In genomic region chr11:83754227-83754626, GRCm38 (mm10) we compare ENCODE assay signal across 7 mouse cellular contexts. TPM values are rescaled to one million over a fixed set of nuclear protein-coding genes. Genes with fewer than 3 reads are reported as not detected.
DNase-seq lines count a peak whose midpoint lies in the region; ATAC-seq and TF ChIP-seq lines count a peak whose summit lies in the region.

No protein-coding gene starts in this region.

- peak overlapping the region; percentile 75 for H3K9ac ChIP-seq in lung, embryonic 16.5 days (ENCODE audit: low read length)
- peak overlapping the region; percentile 79 for H3K9ac ChIP-seq in forebrain, embryonic 11.5 days (ENCODE audit: low read length)
- H3K9ac ChIP-seq in limb, embryonic 12.5 days (replicated peaks), result peak overlapping the region; percentile 84

- peak overlapping the region; percentile 86 for H3K4me3 ChIP-seq in lung, embryonic 16.5 days (ENCODE audit: low read length)
- H3K4me3 ChIP-seq in forebrain, embryonic 11.5 days (ENCODE audit: low read depth, low read length), result peak overlapping the region; percentile 72
- H3K4me3 ChIP-seq in limb, embryonic 12.5 days (replicated peaks), result peak overlapping the region; percentile 83
- peak overlapping the region; percentile 94 for H3K4me3 ChIP-seq in small intestine, adult 2 months (ENCODE audit: low read depth, low read length)

- 5% methylated on average over 8 of the region's 8 CpGs for WGBS in lung, embryonic 16.5 days
- 6% methylated on average over 8 of the region's 8 CpGs for WGBS in forebrain, embryonic 11.5 days
- 9% methylated on average over 8 of the region's 8 CpGs for WGBS in limb, embryonic 12.5 days
- 4% methylated on average over 8 of the region's 8 CpGs for WGBS in small intestine, adult 2 months

- no peak for DNase-seq in lung, postnatal 36 days
- no peak for DNase-seq in forebrain, embryonic 11.5 days (ENCODE audit: low spot score)
- no peak for DNase-seq in retina, embryonic 14.5 days (ENCODE audit: low spot score)
- no peak for DNase-seq in spleen, postnatal 14 days (ENCODE audit: low spot score in 2 of 2)

- no peak for TF ChIP-seq CTCF in small intestine, adult 2 months (IDR thresholded peaks at IDR 0.05; ENCODE audit: extremely low read depth, insufficient read length, insufficient replicate concordance, low read depth, low read length)

- H3K27ac ChIP-seq in lung, embryonic 16.5 days (ENCODE audit: low read length), result no peak overlapping the region; the same call in 1 of the 2 replicates
- H3K27ac ChIP-seq in forebrain, embryonic 11.5 days (ENCODE audit: low read depth, low read length), result peak overlapping the region; percentile 25; the same call in 1 of the 2 replicates
- no peak overlapping the region; the same call in 1 of the 2 replicates for H3K27ac ChIP-seq in limb, embryonic 12.5 days
- peak overlapping the region; percentile 50; the same call in 1 of the 2 replicates for H3K27ac ChIP-seq in small intestine, adult 2 months (ENCODE audit: insufficient read depth, low read depth, low read length)

- TF ChIP-seq POLR2A in small intestine, adult 2 months (IDR thresholded peaks at IDR 0.05; ENCODE audit: low read depth, low read length), result no peak

- peak; percentile 18; the same call in 1 of the 2 replicates for ATAC-seq in lung, embryonic 16.5 days (ENCODE audit: low read depth)
- ATAC-seq in forebrain, embryonic 11.5 days (replicated peaks; ENCODE audit: low FRiP score), result peak; percentile 24; the same call in 1 of the 2 replicates
- no peak for ATAC-seq in limb, embryonic 12.5 days (ENCODE audit: insufficient number of reproducible peaks, insufficient read depth, low FRiP score, low TSS enrichment, low read depth)

- H3K9me3 ChIP-seq in lung, embryonic 16.5 days (ENCODE audit: control insufficient read depth, low read length), result no peaks in the 10 kb centered on the region
- no peaks in the 10 kb centered on the region for H3K9me3 ChIP-seq in forebrain, embryonic 11.5 days (ENCODE audit: control insufficient read depth, low read length)
- H3K9me3 ChIP-seq in limb, embryonic 12.5 days, result no peaks in the 10 kb centered on the region

- H3K4me1 ChIP-seq in lung, embryonic 16.5 days (replicated peaks; ENCODE audit: control insufficient read depth, insufficient read depth, low read length), result peaks cover 8% of the 10 kb centered on the region
- H3K4me1 ChIP-seq in forebrain, embryonic 11.5 days (replicated peaks; ENCODE audit: control insufficient read depth, insufficient read depth, low read length), result peaks cover 4% of the 10 kb centered on the region; the same call in 1 of the 2 replicates
- peaks cover 12% of the 10 kb centered on the region for H3K4me1 ChIP-seq in limb, embryonic 12.5 days (replicated peaks)
- H3K4me1 ChIP-seq in small intestine, adult 2 months (ENCODE audit: control insufficient read depth, insufficient read depth, insufficient read length, low read length), result peaks cover 7% of the 10 kb centered on the region; the same call in 1 of the 2 replicates

- peaks cover 26% of the 10 kb centered on the region for H3K36me3 ChIP-seq in lung, embryonic 16.5 days (ENCODE audit: control insufficient read depth, insufficient read depth, low read length)
- H3K36me3 ChIP-seq in forebrain, embryonic 11.5 days (ENCODE audit: control insufficient read depth, insufficient read depth, low read length), result peaks cover 8% of the 10 kb centered on the region; the same call in 1 of the 2 replicates
- peaks cover 34% of the 10 kb centered on the region for H3K36me3 ChIP-seq in limb, embryonic 12.5 days
- H3K36me3 ChIP-seq in small intestine, adult 2 months (ENCODE audit: control insufficient read depth, insufficient read depth, low read length), result peaks cover 28% of the 10 kb centered on the region

- H3K4me2 ChIP-seq in lung, embryonic 16.5 days (ENCODE audit: low read depth, low read length), result peak overlapping the region; percentile 72
- peak overlapping the region; percentile 64 for H3K4me2 ChIP-seq in forebrain, embryonic 11.5 days (ENCODE audit: low read depth, low read length, severe bottlenecking)
- peak overlapping the region; percentile 74 for H3K4me2 ChIP-seq in limb, embryonic 12.5 days

- peaks cover 3% of the 10 kb centered on the region; the same call in 1 of the 2 replicates for H3K27me3 ChIP-seq in lung, embryonic 16.5 days (ENCODE audit: control insufficient read depth, insufficient read depth, low read depth, low read length)
- H3K27me3 ChIP-seq in forebrain, embryonic 11.5 days (ENCODE audit: control insufficient read depth, insufficient read depth, low read length), result no peaks in the 10 kb centered on the region
- H3K27me3 ChIP-seq in limb, embryonic 12.5 days, result no peaks in the 10 kb centered on the region; the same call in 1 of the 2 replicates
- no peaks in the 10 kb centered on the region for H3K27me3 ChIP-seq in small intestine, adult 2 months (ENCODE audit: control insufficient read depth, insufficient read depth, low read length)

RNA-seq across cellular contexts. Expression of gene Heatr6, which starts 0.7 kb away (rescaled TPM):
- polyA plus RNA-seq in lung, embryonic 16.5 days (2015; fragmentation: Nextera tagmentation; extraction: Ambion mirVana), result 23.2 and 23.5 TPM in 2 replicates
- 34.4 and 36.5 TPM in 2 replicates for polyA plus RNA-seq in forebrain, embryonic 11.5 days (2014; fragmentation: Nextera tagmentation; extraction: Ambion mirVana)
- 30.4 and 30.8 TPM in 2 replicates for polyA plus RNA-seq in limb, embryonic 12.5 days (2016; fragmentation: Nextera tagmentation; extraction: Ambion mirVana)
- 10.3 and 27.4 TPM in 2 replicates for polyA plus RNA-seq in small intestine, adult 2 months (2012; rRNA removed)

RNA-seq across cellular contexts. Expression of gene Wfdc21, which starts 7.5 kb away (rescaled TPM):
- polyA plus RNA-seq in lung, embryonic 16.5 days (2015; fragmentation: Nextera tagmentation; extraction: Ambion mirVana), result 0.82 and 2.3 TPM in 2 replicates
- polyA plus RNA-seq in forebrain, embryonic 11.5 days (2014; fragmentation: Nextera tagmentation; extraction: Ambion mirVana), result not detected in 2 replicates
- polyA plus RNA-seq in limb, embryonic 12.5 days (2016; fragmentation: Nextera tagmentation; extraction: Ambion mirVana), result not detected in 2 replicates
- 0.86 TPM in 1 of 2 replicates, not detected in the other for polyA plus RNA-seq in small intestine, adult 2 months (2012; rRNA removed)

RNA-seq across cellular contexts. Expression of gene Wfdc18, which starts 45.4 kb away (rescaled TPM):
- 1.2 and 1.8 TPM in 2 replicates for polyA plus RNA-seq in lung, embryonic 16.5 days (2015; fragmentation: Nextera tagmentation; extraction: Ambion mirVana)
- not detected in 2 replicates for polyA plus RNA-seq in forebrain, embryonic 11.5 days (2014; fragmentation: Nextera tagmentation; extraction: Ambion mirVana)
- polyA plus RNA-seq in limb, embryonic 12.5 days (2016; fragmentation: Nextera tagmentation; extraction: Ambion mirVana), result not detected in 2 replicates
- polyA plus RNA-seq in small intestine, adult 2 months (2012; rRNA removed), result 10.4 TPM in 1 of 2 replicates, not detected in the other

RNA-seq across cellular contexts. Expression of gene Wfdc17, which starts 50.4 kb away (rescaled TPM):
- 1.7 and 2.1 TPM in 2 replicates for polyA plus RNA-seq in lung, embryonic 16.5 days (2015; fragmentation: Nextera tagmentation; extraction: Ambion mirVana)
- polyA plus RNA-seq in forebrain, embryonic 11.5 days (2014; fragmentation: Nextera tagmentation; extraction: Ambion mirVana), result 0.40 TPM in 1 of 2 replicates, not detected in the other
- polyA plus RNA-seq in limb, embryonic 12.5 days (2016; fragmentation: Nextera tagmentation; extraction: Ambion mirVana), result 0.87 and 0.90 TPM in 2 replicates
- 0.99 and 1.2 TPM in 2 replicates for polyA plus RNA-seq in small intestine, adult 2 months (2012; rRNA removed)

Comparison
In these comparisons a context has a peak if more than half of its experiments do, and no peak if none do; other contexts are left out.
1. H3K27ac ChIP-seq: peak in forebrain, embryonic 11.5 days (single experiment) and small intestine, adult 2 months (single experiment); none in lung, embryonic 16.5 days (single experiment) and limb, embryonic 12.5 days (single experiment).
2. Peak in every context shown above with its lines, with median percentiles within 50 percentile points of each other: H3K4me2 ChIP-seq, H3K4me3 ChIP-seq and H3K9ac ChIP-seq.